Comparison of ENCODE assay signal across 16 mouse cellular contexts in the genomic region with DNA sequence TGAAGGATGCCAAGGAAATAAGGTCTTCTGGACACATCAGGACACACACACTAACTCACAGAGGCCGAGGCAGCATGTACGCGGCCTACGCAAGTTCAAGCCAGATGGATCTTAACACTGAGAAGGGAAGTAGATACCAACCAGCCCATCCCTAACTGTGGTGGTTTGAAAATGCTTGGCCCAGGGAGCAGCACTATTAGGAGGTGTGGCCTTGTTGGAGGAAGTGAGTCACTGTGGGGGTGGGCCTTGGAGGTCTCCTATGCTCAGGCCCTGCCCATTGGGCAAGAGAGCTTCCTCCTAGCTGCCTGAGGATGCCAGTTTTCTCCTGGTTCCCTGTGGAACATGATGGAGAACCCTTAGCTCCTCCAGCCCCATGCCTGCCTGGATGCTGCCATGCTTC.
"Had no signal": no experiment of that assay in that cellular context is flagged by ENCODE, and none has a peak within 500 bp of the region (broad histone marks: within the 10 kb centered on the region; RNA-seq: fewer than 3 reads in every experiment).

No protein-coding gene starts in this region.

- H3K27me3 ChIP-seq: lung, embryonic 15.5 days; megakaryocyte, embryonic 14.5 days; midbrain, embryonic 13.5 days; midbrain, embryonic 15.5 days; neural tube, embryonic 12.5 days; stomach, embryonic 15.5 days had no signal

- H3K9ac ChIP-seq: lung, embryonic 15.5 days; midbrain, embryonic 13.5 days; midbrain, embryonic 15.5 days; neural tube, embryonic 12.5 days; stomach, embryonic 15.5 days had no signal

- H3K9me3 ChIP-seq: lung, embryonic 15.5 days; midbrain, embryonic 13.5 days; midbrain, embryonic 15.5 days; neural tube, embryonic 12.5 days; stomach, embryonic 15.5 days had no signal

- DNase-seq: lung, postnatal 14 days; lung, postnatal 36 days; right cerebral cortex, postnatal 14 days; thymus, adult 2 months; thymus, postnatal 25 days; thymus, postnatal 4 days had no signal

- ATAC-seq: lung, postnatal 0 days; midbrain, embryonic 13.5 days; midbrain, embryonic 15.5 days had no signal

- H3K4me2 ChIP-seq: lung, embryonic 15.5 days; midbrain, embryonic 11.5 days; midbrain, embryonic 13.5 days; midbrain, embryonic 15.5 days; neural tube, embryonic 12.5 days; stomach, embryonic 15.5 days had no signal

- H3K4me3 ChIP-seq: lung, embryonic 15.5 days; megakaryocyte, embryonic 14.5 days; midbrain, embryonic 13.5 days; midbrain, embryonic 15.5 days; neural tube, embryonic 12.5 days; stomach, embryonic 15.5 days had no signal

- H3K36me3 ChIP-seq: midbrain, embryonic 15.5 days; stomach, embryonic 15.5 days had no signal

- H3K27ac ChIP-seq: lung, embryonic 15.5 days; macrophage; midbrain, embryonic 13.5 days; midbrain, embryonic 15.5 days; neural tube, embryonic 12.5 days; stomach, embryonic 15.5 days; stomach, postnatal 0 days had no signal
